Mouse (Mus musculus) kidney, embryonic 14.5 days (tissue): ENCODE results near the gene Zbed3. TPM values are rescaled to one million over a fixed set of nuclear protein-coding genes. Genes with fewer than 3 reads are reported as not detected.

Experiments
- ATAC-seq: fragments of 200-750 bp; cut with Nextera tagmentation; 2 replicates; pipeline ENCODE4 v1.8.0; 2017; ENCODE audit warnings: moderate number of reproducible peaks, mild to moderate bottlenecking, moderate TSS enrichment, moderate library complexity; ENCODE audit not compliant: low FRiP score, low TSS enrichment
- H3K27ac ChIP-seq: fragments of 300-500 bp; sonication (generic); 2 replicates; pipeline ENCODE4 v1.5.1; 2014; ENCODE audit warnings: low read depth, mild to moderate bottlenecking, low read length, moderate library complexity, mixed read lengths
- H3K27me3 ChIP-seq: fragments of 300-500 bp; sonication (generic); 2 replicates; pipeline ENCODE4 v1.6.1; 2014; ENCODE audit warnings: mild to moderate bottlenecking, low read length; ENCODE audit not compliant: control insufficient read depth, insufficient read depth
- H3K36me3 ChIP-seq: fragments of 300-500 bp; sonication (generic); 2 replicates; pipeline ENCODE4 v1.6.1; 2014; ENCODE audit warnings: low read length, mixed read lengths; ENCODE audit not compliant: control insufficient read depth, insufficient read depth
- H3K4me1 ChIP-seq: fragments of 300-500 bp; sonication (generic); 2 replicates; pipeline ENCODE4 v1.6.1; 2014; ENCODE audit warnings: low read length, mixed read lengths; ENCODE audit not compliant: control insufficient read depth, insufficient read depth
- H3K4me2 ChIP-seq: fragments of 300-500 bp; sonication (generic); replicated peaks from 2 replicates; pipeline ENCODE4 v1.6.1; 2014; ENCODE audit warnings: low read depth, mild to moderate bottlenecking, low read length
- H3K4me3 ChIP-seq: fragments of 300-500 bp; sonication (generic); 2 replicates; pipeline ENCODE4 v1.5.1; 2014; ENCODE audit warnings: mild to moderate bottlenecking, low read length
- H3K9ac ChIP-seq: fragments of 300-500 bp; sonication (generic); 2 replicates; pipeline ENCODE4 v1.6.1; 2014; ENCODE audit warnings: low read depth, mild to moderate bottlenecking, low read length, moderate library complexity
- H3K9me3 ChIP-seq: fragments of 300-500 bp; sonication (generic); 2 replicates; pipeline ENCODE4 v1.6.1; 2016; ENCODE audit warnings: low read length; ENCODE audit not compliant: control insufficient read depth
- WGBS: fragments of 180-500 bp; shearing (Covaris S2); extraction: QIAGEN DNeasy Blood & Tissue Kit; methylation state at CpG from one replicate; pipeline ENCODE4 v1.1.7; 2014; 5-methylcytosine and 5-hydroxymethylcytosine counted together
- polyA plus RNA-seq: library from polyadenylated mRNA; unstranded; fragments of >200 nt; fragmentation: Nextera tagmentation; extraction: Ambion mirVana; gene quantifications from 2 replicates; pipeline ENCODE4 v1.2.1, GENCODE M21; 2014

Zbed3 gene
- polyA plus RNA-seq, 1 experiment from 2014 or later, result 90.4 TPM

DNA sequence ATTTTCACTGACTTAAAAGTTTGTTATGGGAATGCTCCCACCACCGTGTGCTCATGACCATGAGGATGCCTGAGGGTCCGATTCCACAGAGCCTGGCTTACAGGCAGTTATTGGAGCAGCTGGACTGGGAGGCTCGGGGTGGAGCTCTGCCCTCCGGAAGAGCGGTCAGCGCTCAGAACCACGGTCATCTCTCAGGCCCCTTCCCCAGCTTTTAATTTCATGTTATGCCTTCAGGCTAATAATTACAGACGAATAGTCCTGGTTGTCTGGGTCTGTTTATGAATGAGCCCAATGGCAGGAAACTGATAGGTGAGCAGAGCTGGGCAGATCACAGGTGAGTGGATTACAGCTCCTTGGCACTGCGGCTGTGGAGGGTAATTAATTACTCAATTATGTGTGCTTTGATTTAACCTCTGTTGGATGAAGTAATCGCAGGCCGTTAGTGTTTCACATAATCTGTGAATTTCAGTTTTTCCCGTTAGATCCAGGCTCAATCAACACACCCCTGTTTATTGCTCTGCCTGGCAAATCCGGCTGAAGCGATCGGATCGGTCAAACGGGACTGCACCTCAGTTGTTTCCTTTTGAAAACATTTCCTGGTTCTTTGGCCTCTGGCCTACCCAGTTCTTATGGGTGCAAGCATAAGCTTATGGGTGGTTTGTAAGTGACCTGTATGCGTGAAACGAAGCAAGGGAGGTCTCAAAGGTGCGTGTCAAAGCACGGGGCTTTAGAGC lies 3.4 kb downstream of the Zbed3 start:
- H3K9me3 ChIP-seq, result no peaks in the 10 kb centered on the region
- peak overlapping the region; percentile 83 for H3K4me3 ChIP-seq
- peak overlapping the region; percentile 99 for H3K9ac ChIP-seq
- no peaks in the 10 kb centered on the region; the same call in 1 of the 2 replicates for H3K36me3 ChIP-seq
- H3K4me1 ChIP-seq, result peaks cover 15% of the 10 kb centered on the region; the same call in 1 of the 2 replicates
- peak overlapping the region; percentile 79 for H3K4me2 ChIP-seq
- 4% methylated on average over 21 of the region's 21 CpGs for WGBS
- ATAC-seq, result peak; percentile 68; the same call in 1 of the 2 replicates
- no peaks in the 10 kb centered on the region for H3K27me3 ChIP-seq
- H3K27ac ChIP-seq, result peak overlapping the region; percentile 100; the same call in 1 of the 2 replicates

DNA sequence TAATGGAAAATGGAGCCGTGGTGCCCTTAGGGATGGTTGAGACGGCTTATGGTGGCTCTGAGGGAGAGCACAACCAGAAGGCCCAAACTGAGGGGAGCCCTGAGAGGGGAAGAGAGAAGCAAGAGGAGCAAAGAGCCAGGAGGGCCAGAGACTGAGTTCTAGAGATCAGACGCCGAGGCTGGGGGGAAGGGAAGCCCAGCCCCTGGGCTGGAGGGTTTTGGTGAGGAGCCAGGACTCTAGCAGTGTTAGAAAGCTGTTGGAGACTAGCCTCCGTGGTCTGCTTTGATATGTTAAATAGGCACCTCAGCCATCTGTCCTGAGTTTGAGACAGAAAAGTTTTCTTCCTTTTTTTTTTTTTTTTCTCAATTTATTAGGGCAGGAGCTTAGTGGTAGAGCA lies 3.9 kb downstream of the Zbed3 start:
- no peaks in the 10 kb centered on the region; the same call in 1 of the 2 replicates for H3K36me3 ChIP-seq
- no peaks in the 10 kb centered on the region for H3K27me3 ChIP-seq
- peak overlapping the region; percentile 83 for H3K4me3 ChIP-seq
- peaks cover 15% of the 10 kb centered on the region; the same call in 1 of the 2 replicates for H3K4me1 ChIP-seq
- H3K27ac ChIP-seq, result peak overlapping the region; percentile 100; the same call in 1 of the 2 replicates
- H3K9me3 ChIP-seq, result no peaks in the 10 kb centered on the region
- H3K4me2 ChIP-seq, result peak overlapping the region; percentile 79
- no peak for ATAC-seq
- 6% methylated on average over 5 of the region's 5 CpGs for WGBS
- H3K9ac ChIP-seq, result peak overlapping the region; percentile 99

DNA sequence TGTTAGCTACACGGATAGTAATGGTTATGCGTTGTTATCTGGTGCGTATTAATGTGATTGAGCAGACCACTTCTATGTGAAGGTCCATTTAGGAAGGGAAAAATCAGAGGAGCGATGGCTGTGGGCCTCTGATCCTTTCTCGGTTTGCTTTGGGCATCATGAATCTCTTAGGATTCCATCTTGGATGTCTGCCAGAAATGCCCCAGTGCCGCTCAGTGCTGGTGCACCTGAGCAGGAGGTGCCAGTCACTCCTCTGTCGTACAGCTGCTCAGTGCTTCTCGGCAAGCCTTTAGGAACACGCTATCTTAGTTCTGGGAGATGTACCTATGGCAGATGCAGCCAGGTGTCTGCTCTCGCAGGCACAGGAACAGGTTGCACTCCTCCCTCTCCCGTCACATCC lies 5.4 kb downstream of the Zbed3 start:
- Histone ChIP-seq H3K9me3 (no peaks in the 10 kb centered on the region), H3K27me3 (no peaks in the 10 kb centered on the region), H3K4me3 (no peak overlapping the region), H3K9ac (no peak overlapping the region), H3K4me2 (no peak overlapping the region), H3K36me3 (no peaks in the 10 kb centered on the region; the same call in 1 of the 2 replicates), H3K4me1 (peaks cover 15% of the 10 kb centered on the region; the same call in 1 of the 2 replicates), H3K27ac (no peak overlapping the region)
- ATAC-seq, result no peak
- WGBS, result 86% methylated on average over 11 of the region's 11 CpGs

DNA sequence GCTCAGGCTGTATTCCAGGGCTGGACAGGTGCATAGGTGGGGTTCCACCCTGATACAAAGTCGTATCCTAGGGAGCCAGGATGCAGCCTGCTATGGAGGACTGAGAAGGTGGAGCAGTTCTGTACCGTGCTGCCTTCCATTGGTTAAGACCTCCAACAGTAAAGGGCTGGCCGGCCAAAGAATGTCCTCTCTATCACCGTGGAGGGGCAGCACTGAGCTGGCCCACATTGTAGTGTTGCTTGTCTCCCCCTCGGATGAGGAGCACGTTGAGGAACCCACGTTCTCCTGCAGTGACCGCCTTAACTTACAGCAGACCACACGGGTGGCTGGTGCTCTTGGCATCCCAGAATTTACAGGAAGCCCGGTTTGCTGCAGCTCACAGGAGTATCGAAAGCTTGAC lies 7.1 kb downstream of the Zbed3 start:
- no peak overlapping the region for H3K4me2 ChIP-seq
- no peak overlapping the region for H3K9ac ChIP-seq
- no peak for ATAC-seq
- H3K27me3 ChIP-seq, result no peaks in the 10 kb centered on the region
- 66% methylated on average over 11 of the region's 11 CpGs for WGBS
- H3K9me3 ChIP-seq, result no peaks in the 10 kb centered on the region; the same call in 1 of the 2 replicates
- H3K4me1 ChIP-seq, result peaks cover 15% of the 10 kb centered on the region; the same call in 1 of the 2 replicates
- H3K4me3 ChIP-seq, result no peak overlapping the region
- H3K27ac ChIP-seq, result no peak overlapping the region
- H3K36me3 ChIP-seq, result peaks cover 4% of the 10 kb centered on the region; the same call in 1 of the 2 replicates

DNA sequence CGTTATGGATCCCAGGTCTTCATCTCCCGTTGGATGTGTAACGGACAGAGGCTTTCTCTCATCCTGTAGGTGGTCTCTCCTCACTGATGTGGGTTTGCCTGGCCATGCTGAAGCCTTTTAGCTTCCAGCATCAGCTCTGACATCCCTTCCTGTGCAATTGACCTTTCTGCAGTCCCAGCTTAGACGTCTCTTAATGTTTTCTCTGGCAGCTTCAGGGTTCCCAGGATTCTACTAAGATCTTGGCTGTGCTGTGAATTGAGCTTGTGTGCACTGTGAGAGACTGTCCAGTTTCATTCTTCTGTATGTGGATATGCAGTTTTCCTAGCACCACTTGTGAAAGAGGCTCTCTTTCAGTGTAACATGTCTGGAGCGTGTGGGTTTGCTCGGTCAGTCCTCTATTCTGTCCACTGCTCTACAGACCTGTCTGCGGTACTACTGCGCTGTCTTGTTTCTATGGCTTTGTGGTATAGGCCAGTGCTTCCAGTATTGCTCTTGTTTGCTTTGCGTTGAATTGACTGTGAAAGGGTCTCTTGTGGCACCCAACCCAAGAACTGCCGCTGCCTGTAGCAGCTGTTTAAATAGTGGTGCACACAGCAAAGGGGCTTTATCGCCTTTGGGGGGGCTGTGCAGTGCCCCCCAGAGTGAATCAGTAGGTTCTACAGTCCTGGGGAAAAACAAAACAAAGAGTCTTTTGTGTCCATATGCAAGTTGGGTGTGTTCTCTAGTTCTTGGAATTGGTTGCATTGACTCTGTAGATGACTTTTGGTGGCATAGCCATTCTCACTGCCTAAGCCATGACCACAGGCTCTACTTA lies 8.9 kb downstream of the Zbed3 start:
- Histone ChIP-seq H3K9me3 (no peaks in the 10 kb centered on the region; the same call in 1 of the 2 replicates), H3K4me2 (no peak overlapping the region), H3K4me3 (no peak overlapping the region), H3K4me1 (peaks cover 8% of the 10 kb centered on the region; the same call in 1 of the 2 replicates), H3K9ac (no peak overlapping the region), H3K27me3 (no peaks in the 10 kb centered on the region), H3K27ac (no peak overlapping the region), H3K36me3 (peaks cover 19% of the 10 kb centered on the region)
- WGBS, result 84% methylated on average over 11 of the region's 11 CpGs
- ATAC-seq, result no peak

DNA sequence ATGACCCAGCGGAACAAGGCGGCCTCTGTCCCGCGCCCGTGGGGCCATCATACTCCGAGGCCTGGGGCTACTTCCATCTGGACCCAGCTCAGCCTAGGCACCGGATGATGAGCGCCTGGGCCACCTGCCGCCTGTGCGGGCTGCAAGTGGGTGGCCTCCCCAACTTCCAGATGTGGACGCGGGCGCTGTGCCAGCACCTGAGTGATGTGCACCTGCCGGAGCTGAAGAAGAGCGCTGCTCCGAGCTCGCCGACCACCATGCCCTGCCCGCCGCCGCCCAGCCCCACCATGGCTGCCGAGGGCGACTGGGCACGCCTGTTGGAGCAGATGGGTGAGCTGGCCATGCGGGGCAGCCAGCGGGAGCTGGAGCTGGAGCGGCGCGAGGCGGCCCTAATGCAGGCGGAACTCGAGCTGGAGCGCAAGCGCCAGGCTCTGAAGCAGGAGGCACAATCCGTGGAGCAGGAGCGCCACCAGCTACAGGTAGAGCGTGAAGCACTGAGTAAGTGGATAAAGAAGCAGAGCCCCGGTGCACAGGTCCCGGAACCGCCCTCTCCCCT lies 12.8 kb downstream of the Zbed3 start:
- Histone ChIP-seq H3K27ac (no peak overlapping the region), H3K36me3 (peaks cover 45% of the 10 kb centered on the region), H3K27me3 (no peaks in the 10 kb centered on the region), H3K9me3 (no peaks in the 10 kb centered on the region; the same call in 1 of the 2 replicates), H3K9ac (no peak overlapping the region), H3K4me3 (no peak overlapping the region), H3K4me2 (no peak overlapping the region), H3K4me1 (no peaks in the 10 kb centered on the region)
- 79% methylated on average over 40 of the region's 40 CpGs for WGBS
- no peak; the same call in 1 of the 2 replicates for ATAC-seq

DNA sequence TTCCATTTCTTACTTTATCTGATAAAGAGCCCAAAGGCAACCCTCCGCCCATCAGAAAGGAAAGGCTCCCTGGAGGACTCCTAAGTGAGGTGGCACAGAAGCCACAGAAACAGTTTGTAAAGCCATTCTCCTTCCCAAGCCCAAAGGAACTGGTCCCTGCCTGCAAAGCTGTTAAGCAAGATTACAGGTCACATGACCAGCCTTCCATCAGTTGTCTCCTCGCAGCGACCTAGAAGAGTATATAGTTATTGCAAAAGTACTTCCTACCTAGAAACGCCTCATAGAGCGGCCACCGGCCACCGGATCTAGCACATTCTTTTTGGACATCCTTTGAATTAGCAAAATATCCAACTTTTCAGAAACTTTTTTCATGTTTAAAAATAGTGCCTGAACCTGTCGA lies 20.1 kb downstream of the Zbed3 start:
- no peak overlapping the region for H3K27ac ChIP-seq
- no peaks in the 10 kb centered on the region for H3K9me3 ChIP-seq
- H3K4me3 ChIP-seq, result no peak overlapping the region
- 84% methylated on average over 8 of the region's 8 CpGs for WGBS
- ATAC-seq, result no peak
- H3K4me2 ChIP-seq, result no peak overlapping the region
- H3K27me3 ChIP-seq, result no peaks in the 10 kb centered on the region
- H3K36me3 ChIP-seq, result peaks cover 18% of the 10 kb centered on the region
- H3K9ac ChIP-seq, result no peak overlapping the region
- H3K4me1 ChIP-seq, result no peaks in the 10 kb centered on the region

DNA sequence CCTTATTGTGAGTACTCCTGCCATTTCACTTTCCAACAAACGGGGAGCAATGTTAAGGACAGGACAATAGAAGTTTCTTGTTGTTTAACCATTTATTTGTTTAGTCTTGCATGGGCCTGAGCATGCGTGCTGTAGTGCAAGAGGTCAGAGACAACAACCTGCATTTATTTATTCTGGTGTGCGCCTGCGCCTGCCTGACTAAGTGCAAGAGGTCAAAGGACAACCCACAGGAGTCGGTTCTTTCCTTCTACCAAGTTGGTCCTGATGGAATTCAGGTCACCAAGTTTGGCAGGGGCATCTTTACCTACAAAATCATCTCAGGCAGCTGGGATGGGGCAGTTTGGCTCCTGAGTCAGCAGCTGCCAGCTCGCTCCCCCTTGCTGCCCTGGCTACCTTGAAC lies 22.5 kb downstream of the Zbed3 start:
- H3K4me1 ChIP-seq, result no peaks in the 10 kb centered on the region
- 70% methylated on average over 6 of the region's 6 CpGs for WGBS
- no peak overlapping the region for H3K4me3 ChIP-seq
- H3K27me3 ChIP-seq, result no peaks in the 10 kb centered on the region
- peaks cover 14% of the 10 kb centered on the region for H3K36me3 ChIP-seq
- no peaks in the 10 kb centered on the region for H3K9me3 ChIP-seq
- no peak overlapping the region for H3K4me2 ChIP-seq
- H3K27ac ChIP-seq, result no peak overlapping the region
- ATAC-seq, result no peak
- no peak overlapping the region for H3K9ac ChIP-seq
